Mouse (Mus musculus): ENCODE results near the gene Pank4.

DNA sequence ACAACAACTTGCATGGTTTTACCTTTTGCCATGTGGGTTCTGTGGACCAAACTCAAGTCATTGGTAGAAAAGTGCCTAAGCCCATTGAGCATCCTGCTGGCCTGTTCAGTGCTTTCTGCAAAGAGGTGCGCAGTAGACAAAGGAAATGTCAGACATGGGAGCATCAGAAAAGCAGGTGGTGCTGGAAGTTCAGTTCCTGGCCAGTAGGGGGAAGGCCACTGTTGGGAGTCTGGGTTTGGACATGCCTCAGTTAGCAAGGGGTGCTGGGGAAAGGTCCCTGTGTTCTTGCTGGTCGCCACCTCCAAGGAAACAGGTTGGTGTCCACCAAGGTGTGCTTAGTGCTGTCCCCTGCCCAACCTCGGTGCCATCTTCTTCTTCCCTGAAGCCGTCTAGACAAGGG, 16.2 kb downstream of the Pank4 start:
- TF ChIP-seq CEBPB (IDR thresholded peaks at IDR 0.05; ENCODE audit: low read depth), result no peak
- TF ChIP-seq CTCF (IDR thresholded peaks at IDR 0.05; ENCODE audit: control insufficient read depth, insufficient read depth, insufficient read length), result no peak
